Comparison of ENCODE assay signal across 19 mouse cellular contexts in the genomic region with DNA sequence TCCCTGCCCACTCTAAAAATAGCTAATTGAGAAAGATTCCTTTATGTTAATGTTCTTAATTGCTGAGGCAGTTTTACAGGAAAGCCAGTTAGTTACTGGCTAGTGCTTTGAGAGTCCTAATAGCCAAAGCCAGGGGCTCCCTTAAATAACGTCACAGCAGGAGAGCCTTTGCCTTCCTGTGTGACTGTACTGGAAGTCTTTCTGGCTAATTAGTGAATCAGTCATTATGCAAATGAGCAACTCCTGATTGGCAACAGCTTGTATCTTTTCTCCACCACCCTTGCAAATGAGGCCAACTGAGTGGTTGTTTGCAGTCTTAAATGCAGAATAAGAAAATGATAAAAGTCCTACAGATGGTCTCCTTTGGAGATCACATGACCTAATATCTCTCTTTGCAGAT.
DNase-seq lines count a peak whose midpoint lies in the region; ATAC-seq lines count a peak whose summit lies in the region.
"Had no signal": no experiment of that assay in that cellular context is flagged by ENCODE, and none has a peak within 500 bp of the region (broad histone marks: within the 10 kb centered on the region; RNA-seq: fewer than 3 reads in every experiment).

No protein-coding gene starts in this region.

- peak; percentile 68 for ATAC-seq in hindbrain, embryonic 13.5 days (ENCODE audit: low FRiP score)
- ATAC-seq in neural tube, embryonic 13.5 days (ENCODE audit: low read depth), result peak; percentile 70; the same call in 1 of the 2 replicates
- ATAC-seq in forebrain, embryonic 15.5 days (replicated peaks), result peak; percentile 58
- ATAC-seq in neural tube, embryonic 14.5 days (ENCODE audit: low read depth), result peak; percentile 80
- ATAC-seq: Patski had no signal

- no peak for DNase-seq in hindbrain, embryonic 10.5 days (ENCODE audit: low spot score)
- DNase-seq in neural tube, embryonic 10.5 days (ENCODE audit: extremely low spot score, low spot score), result no peak
- DNase-seq in kidney, adult 9 months, result no peak
- DNase-seq in thymus, postnatal 25 days, result no peak
- DNase-seq: adrenal gland, postnatal 36 days; B cell, adult 2 months; cerebellum, adult 9-10 months; gastrocnemius, postnatal 25 days; kidney, adult 8-10 months; kidney, postnatal 36 days; lung, adult 2 months; lung, postnatal 36 days; right cerebral cortex, adult 18-20 months had no signal

- no peak overlapping the region for H3K27ac ChIP-seq in hindbrain, embryonic 13.5 days
- H3K27ac ChIP-seq in hindbrain, embryonic 10.5 days, result no peak overlapping the region
- H3K27ac ChIP-seq in neural tube, embryonic 13.5 days (replicated peaks), result no peak overlapping the region
- H3K27ac ChIP-seq in forebrain, embryonic 15.5 days (replicated peaks), result 0 out of 2 replicates have a peak overlapping the region, but pooled peaks have one; percentile 19
- no peak overlapping the region for H3K27ac ChIP-seq in neural tube, embryonic 14.5 days (ENCODE audit: low read depth, low read length)
- H3K27ac ChIP-seq: midbrain, embryonic 12.5 days had no signal

- H3K9me3 ChIP-seq in hindbrain, embryonic 13.5 days, result no peaks in the 10 kb centered on the region
- no peaks in the 10 kb centered on the region for H3K9me3 ChIP-seq in hindbrain, embryonic 10.5 days
- no peaks in the 10 kb centered on the region for H3K9me3 ChIP-seq in neural tube, embryonic 13.5 days
- H3K9me3 ChIP-seq in forebrain, embryonic 15.5 days, result no peaks in the 10 kb centered on the region
- H3K9me3 ChIP-seq in neural tube, embryonic 14.5 days (ENCODE audit: control insufficient read depth, low read length), result no peaks in the 10 kb centered on the region
- H3K9me3 ChIP-seq: midbrain, embryonic 12.5 days had no signal

- H3K4me2 ChIP-seq in hindbrain, embryonic 13.5 days, result no peak overlapping the region
- no peak overlapping the region for H3K4me2 ChIP-seq in neural tube, embryonic 13.5 days
- no peak overlapping the region for H3K4me2 ChIP-seq in forebrain, embryonic 15.5 days (replicated peaks)
- H3K4me2 ChIP-seq in neural tube, embryonic 14.5 days (ENCODE audit: low read depth, low read length), result no peak overlapping the region
- H3K4me2 ChIP-seq: midbrain, embryonic 12.5 days had no signal

- H3K4me3 ChIP-seq in hindbrain, embryonic 13.5 days, result no peak overlapping the region
- no peak overlapping the region for H3K4me3 ChIP-seq in hindbrain, embryonic 10.5 days
- no peak overlapping the region for H3K4me3 ChIP-seq in neural tube, embryonic 13.5 days
- no peak overlapping the region for H3K4me3 ChIP-seq in forebrain, embryonic 15.5 days
- no peak overlapping the region for H3K4me3 ChIP-seq in neural tube, embryonic 14.5 days (ENCODE audit: low read depth, low read length)
- H3K4me3 ChIP-seq: midbrain, embryonic 12.5 days had no signal

- peaks cover 6% of the 10 kb centered on the region; the same call in 1 of the 2 replicates for H3K27me3 ChIP-seq in hindbrain, embryonic 13.5 days
- H3K27me3 ChIP-seq in hindbrain, embryonic 10.5 days (ENCODE audit: insufficient read depth, poor library complexity, severe bottlenecking), result no peaks in the 10 kb centered on the region
- H3K27me3 ChIP-seq in neural tube, embryonic 13.5 days, result no peaks in the 10 kb centered on the region; the same call in 1 of the 2 replicates
- H3K27me3 ChIP-seq in forebrain, embryonic 15.5 days, result peaks cover 14% of the 10 kb centered on the region
- no peaks in the 10 kb centered on the region for H3K27me3 ChIP-seq in neural tube, embryonic 14.5 days (ENCODE audit: control insufficient read depth, insufficient read depth, low read length)
- H3K27me3 ChIP-seq: midbrain, embryonic 12.5 days; Patski had no signal

- no peak overlapping the region for H3K9ac ChIP-seq in hindbrain, embryonic 13.5 days
- no peak overlapping the region for H3K9ac ChIP-seq in neural tube, embryonic 13.5 days
- no peak overlapping the region for H3K9ac ChIP-seq in forebrain, embryonic 15.5 days (replicated peaks)
- no peak overlapping the region for H3K9ac ChIP-seq in neural tube, embryonic 14.5 days (replicated peaks; ENCODE audit: low read depth, low read length)
- H3K9ac ChIP-seq: midbrain, embryonic 12.5 days had no signal

- H3K36me3 ChIP-seq in hindbrain, embryonic 13.5 days, result no peaks in the 10 kb centered on the region
- no peaks in the 10 kb centered on the region for H3K36me3 ChIP-seq in hindbrain, embryonic 10.5 days
- H3K36me3 ChIP-seq in neural tube, embryonic 13.5 days, result no peaks in the 10 kb centered on the region
- no peaks in the 10 kb centered on the region for H3K36me3 ChIP-seq in forebrain, embryonic 15.5 days
- no peaks in the 10 kb centered on the region for H3K36me3 ChIP-seq in neural tube, embryonic 14.5 days (ENCODE audit: control insufficient read depth, insufficient read depth, low read length)
- H3K36me3 ChIP-seq: midbrain, embryonic 12.5 days had no signal

- H3K4me1 ChIP-seq in hindbrain, embryonic 13.5 days (replicated peaks), result peaks cover 34% of the 10 kb centered on the region
- H3K4me1 ChIP-seq in hindbrain, embryonic 10.5 days (replicated peaks), result no peaks in the 10 kb centered on the region; the same call in 1 of the 2 replicates
- peaks cover 34% of the 10 kb centered on the region for H3K4me1 ChIP-seq in neural tube, embryonic 13.5 days (replicated peaks)
- H3K4me1 ChIP-seq in forebrain, embryonic 15.5 days, result peaks cover 33% of the 10 kb centered on the region
- H3K4me1 ChIP-seq in neural tube, embryonic 14.5 days (ENCODE audit: control insufficient read depth, insufficient read depth, low read length), result 0 out of 2 replicates have a peak, but pooled peaks cover 3% of the 10 kb centered on the region
- H3K4me1 ChIP-seq: midbrain, embryonic 12.5 days had no signal

- WGBS in hindbrain, embryonic 13.5 days, result 13% methylated on average over 1 of the region's 1 CpGs
- WGBS in hindbrain, embryonic 10.5 days, result 36% methylated on average over 1 of the region's 1 CpGs
- 8% methylated on average over 1 of the region's 1 CpGs for WGBS in neural tube, embryonic 13.5 days
- WGBS in forebrain, embryonic 15.5 days, result 0% methylated on average over 1 of the region's 1 CpGs
- WGBS in neural tube, embryonic 14.5 days, result 16% methylated on average over 1 of the region's 1 CpGs
